Mouse (Mus musculus) bone marrow, adult 2 months (tissue): ENCODE data around the gene Dsn1. TPM values are rescaled to one million over a fixed set of nuclear protein-coding genes. Genes with fewer than 3 reads are reported as not detected.

Source experiments
- H3K27ac ChIP-seq: fragments of 200-500 bp; 2 replicates; pipeline ENCODE4 v1.5.1; 2012; ENCODE audit warnings: low read depth, mild to moderate bottlenecking, control low read depth, inconsistent platforms, low read length; ENCODE audit not compliant: control insufficient read depth, poor library complexity, insufficient read depth
- H3K4me1 ChIP-seq: fragments of 200-500 bp; 2 replicates; pipeline ENCODE4 v1.6.1; 2011; ENCODE audit warnings: low read length; ENCODE audit not compliant: control insufficient read depth, insufficient read depth
- H3K4me3 ChIP-seq: fragments of 200-500 bp; replicated peaks from 2 replicates; pipeline ENCODE3; 2011; ENCODE audit warnings: mild to moderate bottlenecking, low read depth, low read length, control low read depth; ENCODE audit not compliant: control insufficient read depth
- CTCF ChIP-seq: fragments of 200-500 bp; IDR thresholded peaks from 2 replicates; pipeline ENCODE4 v1.5.1; 2011; ENCODE audit warnings: low read length, control low read depth; ENCODE audit not compliant: control insufficient read depth, insufficient read depth
- POLR2A ChIP-seq: fragments of 200-500 bp; IDR thresholded peaks from 2 replicates; pipeline ENCODE4 v1.6.1; 2011; ENCODE audit warnings: low read depth, mild to moderate bottlenecking, control low read depth, low read length, borderline replicate concordance; ENCODE audit not compliant: control insufficient read depth
- WGBS: fragments of 180-500 bp; shearing (Covaris S2); methylation state at CpG from one replicate; pipeline ENCODE4 v1.1.7; 2018; 5-methylcytosine and 5-hydroxymethylcytosine counted together
- polyA plus RNA-seq: library from polyadenylated mRNA; stranded (reverse); fragments of >200 nt; gene quantifications from 2 replicates; pipeline ENCODE4 v1.2.4, GENCODE M21; 2011; ENCODE audit warnings: low replicate concordance; ENCODE audit not compliant: missing spikeins, insufficient read depth, insufficient read length

Gene Dsn1
- polyA plus RNA-seq, 1 experiment = 17.2 TPM

DNA sequence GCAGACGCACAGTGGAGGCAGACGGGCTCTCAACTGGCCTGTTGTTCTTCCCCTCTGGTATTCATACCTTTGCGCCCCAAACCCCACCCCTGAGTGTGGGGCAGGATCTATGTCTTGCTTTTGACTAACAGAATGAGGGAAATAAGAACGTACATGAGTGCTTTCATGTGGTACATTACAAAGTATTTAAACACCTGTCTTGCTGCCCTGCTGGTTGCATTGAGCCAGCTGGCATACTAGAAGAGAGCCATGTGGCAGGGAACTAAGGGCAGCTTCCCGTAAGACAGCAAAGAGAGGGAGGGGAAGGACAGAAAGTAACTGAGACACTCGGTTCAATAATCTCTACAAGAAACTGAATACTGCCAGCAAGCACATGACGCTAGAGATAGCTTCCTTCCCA, 36.7 kb downstream of the Dsn1 start:
- Histone ChIP-seq H3K4me1 (no peaks in the 10 kb centered on the region; the same call in 1 of the 2 replicates), H3K27ac (no peak overlapping the region), H3K4me3 (no peak overlapping the region)
- TF ChIP-seq POLR2A = no peak
- TF ChIP-seq CTCF = no peak
- WGBS = 73% methylated on average over 7 of the region's 7 CpGs

DNA sequence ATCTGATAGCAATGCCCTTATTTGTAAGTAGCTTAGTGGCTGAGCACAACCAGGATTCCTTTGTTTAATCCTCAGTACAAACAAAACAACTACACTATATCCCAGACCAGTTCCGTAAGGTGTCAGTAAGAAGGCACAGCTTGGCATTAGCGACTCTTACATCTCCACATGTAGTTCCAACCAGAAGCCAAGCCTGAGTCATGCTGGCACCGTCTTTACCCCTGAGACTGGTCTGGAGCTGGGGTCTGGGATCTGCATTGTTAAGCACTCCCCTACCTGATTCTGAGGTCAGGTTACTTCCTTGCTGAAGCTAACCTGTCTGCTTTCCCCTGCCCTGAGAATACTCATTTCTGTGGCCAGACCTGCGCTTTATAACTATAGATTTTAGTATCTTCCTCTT, 38.5 kb downstream of the Dsn1 start:
- WGBS = 89% methylated on average over 4 of the region's 4 CpGs
- Histone ChIP-seq H3K4me3 (no peak overlapping the region), H3K4me1 (no peaks in the 10 kb centered on the region; the same call in 1 of the 2 replicates), H3K27ac (no peak overlapping the region)
- TF ChIP-seq CTCF = no peak
- no peak for TF ChIP-seq POLR2A

DNA sequence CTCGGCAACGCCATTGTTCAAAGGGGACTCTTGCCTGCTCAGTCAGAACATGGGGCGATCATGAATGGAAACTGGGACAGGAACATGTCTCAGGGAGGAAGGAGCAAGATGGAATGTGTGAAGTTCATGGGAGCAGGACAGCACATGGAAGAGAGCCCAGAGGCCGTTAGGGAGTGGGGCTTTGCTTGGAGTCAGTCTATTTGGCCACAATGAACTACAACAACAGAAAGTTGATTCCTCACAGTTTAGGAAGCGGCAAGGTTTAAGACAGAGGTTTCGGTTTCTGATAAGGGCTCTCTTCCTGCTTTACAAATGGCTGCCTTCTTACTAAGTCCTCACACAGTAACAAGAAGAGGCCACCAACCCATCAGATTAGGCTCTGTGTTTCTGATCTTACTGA, 39.6 kb downstream of the Dsn1 start:
- Histone ChIP-seq H3K27ac (no peak overlapping the region), H3K4me1 (no peaks in the 10 kb centered on the region; the same call in 1 of the 2 replicates), H3K4me3 (no peak overlapping the region)
- WGBS = 71% methylated on average over 6 of the region's 6 CpGs
- TF ChIP-seq CTCF = no peak
- no peak for TF ChIP-seq POLR2A

DNA sequence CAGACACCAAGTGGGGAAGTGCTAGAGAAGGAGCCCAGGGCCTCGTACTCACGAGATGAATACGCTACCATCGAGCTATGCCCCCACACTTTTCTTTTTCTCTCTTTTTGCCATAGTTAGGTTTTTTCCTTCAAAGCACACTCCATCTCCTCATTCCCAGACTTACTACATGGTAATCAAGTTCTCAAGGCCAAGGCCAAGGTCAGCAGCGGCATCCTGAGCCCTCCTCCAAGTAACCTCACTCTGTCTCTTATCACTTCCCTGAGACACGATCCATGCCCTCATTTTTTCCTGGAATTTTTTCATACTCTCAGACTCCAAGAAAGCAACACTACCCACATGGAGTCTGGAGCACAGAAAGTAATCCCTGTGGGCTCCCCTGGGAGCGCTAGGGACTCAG, 43.1 kb downstream of the Dsn1 start:
- TF ChIP-seq CTCF = no peak
- no peak for TF ChIP-seq POLR2A
- no peak overlapping the region for H3K4me3 ChIP-seq
- 90% methylated on average over 7 of the region's 7 CpGs for WGBS
- no peaks in the 10 kb centered on the region; the same call in 1 of the 2 replicates for H3K4me1 ChIP-seq
- no peak overlapping the region for H3K27ac ChIP-seq

DNA sequence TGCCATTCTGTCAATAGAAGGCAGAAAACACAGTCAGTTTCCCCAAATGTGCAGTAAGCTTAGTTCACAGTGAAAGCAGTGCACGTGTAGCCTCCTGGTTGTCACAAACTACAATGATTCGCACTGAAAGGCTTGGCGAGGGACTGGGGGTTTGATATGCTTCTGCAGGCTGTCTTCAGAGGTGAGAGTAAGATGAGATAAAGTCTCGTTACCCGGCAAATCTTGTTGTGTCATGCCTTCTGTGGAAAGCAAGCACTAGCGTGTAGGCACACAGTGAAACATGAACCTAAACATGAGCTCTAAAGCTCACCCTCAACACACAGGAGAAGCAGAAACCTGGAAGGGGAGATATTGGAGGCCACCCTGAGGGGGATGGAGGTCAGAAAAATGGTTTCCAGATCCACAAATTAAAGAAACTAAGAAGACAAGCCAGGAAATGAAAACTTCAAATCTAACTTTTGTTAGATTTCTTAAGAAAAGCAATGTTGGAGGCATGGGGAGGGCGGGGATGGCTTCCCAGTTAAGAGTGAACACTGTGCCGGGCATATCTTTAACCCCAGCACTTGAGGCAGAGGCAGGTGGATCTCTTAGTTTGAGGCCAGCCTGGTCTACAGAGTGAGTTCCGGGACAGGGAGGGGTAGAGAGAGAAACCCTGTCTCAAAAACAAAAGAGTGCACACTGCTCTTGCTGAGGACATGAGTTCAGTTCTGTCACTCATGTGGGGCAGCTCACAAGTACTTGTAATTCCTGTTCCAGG, 48.3 kb downstream of the Dsn1 start:
- H3K4me3 ChIP-seq = no peak overlapping the region
- no peak for TF ChIP-seq CTCF
- TF ChIP-seq POLR2A = no peak
- no peaks in the 10 kb centered on the region for H3K4me1 ChIP-seq
- 66% methylated on average over 9 of the region's 9 CpGs for WGBS
- no peak overlapping the region for H3K27ac ChIP-seq

DNA sequence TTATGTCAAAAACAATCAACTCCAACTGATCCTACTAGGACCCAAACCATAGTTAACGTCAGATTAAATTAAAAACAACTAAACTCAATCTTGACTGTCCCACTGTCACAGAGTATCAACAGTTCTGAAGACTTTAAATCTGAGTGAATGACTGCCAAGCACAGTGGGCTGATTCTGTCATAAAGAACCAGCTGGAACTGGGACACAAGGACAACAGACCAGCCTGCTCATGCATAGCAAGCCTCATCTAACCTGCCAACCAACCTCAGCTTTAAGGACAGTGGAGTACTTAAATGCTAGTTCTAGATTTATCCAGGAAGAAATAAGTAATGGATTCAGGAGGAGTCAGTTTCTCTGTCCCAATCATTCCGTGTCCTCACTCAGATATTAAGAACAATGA, 49.9 kb downstream of the Dsn1 start:
- no peak overlapping the region for H3K27ac ChIP-seq
- no peaks in the 10 kb centered on the region for H3K4me1 ChIP-seq
- H3K4me3 ChIP-seq = no peak overlapping the region
- 84% methylated on average over 2 of the region's 2 CpGs for WGBS
- TF ChIP-seq CTCF (no peak), POLR2A (no peak)

DNA sequence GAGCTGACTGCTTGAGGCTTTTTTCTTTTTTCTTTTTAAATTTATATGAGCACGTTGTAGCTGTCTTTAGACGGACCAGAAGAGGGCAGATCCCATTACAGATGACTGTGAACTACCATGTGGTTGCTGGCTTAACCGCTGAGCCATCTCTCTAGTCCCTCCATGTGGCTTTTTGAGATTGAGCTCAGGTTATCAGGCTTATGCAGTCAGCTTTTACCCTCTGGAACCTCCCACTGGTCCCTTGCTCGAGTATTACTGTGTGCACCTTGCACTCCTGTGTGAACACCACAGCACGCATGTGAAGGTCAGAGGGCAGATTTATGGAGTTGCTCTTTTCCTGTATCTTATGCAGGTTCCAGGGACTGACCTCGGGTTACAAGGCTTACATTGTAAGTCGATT, 50.6 kb downstream of the Dsn1 start:
- Histone ChIP-seq H3K4me1 (no peaks in the 10 kb centered on the region), H3K4me3 (no peak overlapping the region), H3K27ac (no peak overlapping the region)
- 66% methylated on average over 7 of the region's 7 CpGs for WGBS
- no peak for TF ChIP-seq POLR2A
- no peak for TF ChIP-seq CTCF

- Histone ChIP-seq H3K4me3 (no peak overlapping the region), H3K27ac (no peak overlapping the region), H3K4me1 (no peaks in the 10 kb centered on the region)
- 81% methylated on average over 5 of the region's 5 CpGs for WGBS
- TF ChIP-seq POLR2A (no peak), CTCF (no peak)
These were observed 52.5 kb downstream of the Dsn1 start for GRCm38 (mm10) chr2:156954463-156954862.

GRCm38 (mm10) chr2:156951301-156952094, 55.5 kb downstream of the Dsn1 start:
- no peak overlapping the region for H3K4me3 ChIP-seq
- 86% methylated on average over 10 of the region's 10 CpGs for WGBS
- TF ChIP-seq POLR2A (no peak), CTCF (no peak)
- no peak overlapping the region for H3K27ac ChIP-seq
- no peaks in the 10 kb centered on the region for H3K4me1 ChIP-seq
